Mouse (Mus musculus) midbrain, embryonic 16.5 days (tissue): ENCODE data around the gene Arsg. TPM values are rescaled to one million over a fixed set of nuclear protein-coding genes. Genes with fewer than 3 reads are reported as not detected.

Source experiments
- ATAC-seq: fragments of 200-750 bp; cut with Nextera tagmentation; 2 replicates; pipeline ENCODE4 v1.8.0; 2017; ENCODE audit warnings: moderate TSS enrichment
- H3K27ac ChIP-seq: fragments of 300-500 bp; sonication (generic); 2 replicates; pipeline ENCODE4 v1.5.1; 2014; ENCODE audit warnings: mild to moderate bottlenecking, low read length, mixed read lengths
- H3K27me3 ChIP-seq: fragments of 300-500 bp; sonication (generic); 2 replicates; pipeline ENCODE4 v1.6.1; 2014; ENCODE audit warnings: low read depth, low read length, mixed read lengths; ENCODE audit not compliant: control insufficient read depth, insufficient read depth
- H3K36me3 ChIP-seq: fragments of 300-500 bp; sonication (generic); 2 replicates; pipeline ENCODE4 v1.6.1; 2014; ENCODE audit warnings: mild to moderate bottlenecking, low read length, moderate library complexity, mixed read lengths; ENCODE audit not compliant: control insufficient read depth, insufficient read depth
- H3K4me1 ChIP-seq: fragments of 300-500 bp; sonication (generic); 2 replicates; pipeline ENCODE4 v1.6.1; 2014; ENCODE audit warnings: mild to moderate bottlenecking, low read length, mixed read lengths; ENCODE audit not compliant: control insufficient read depth, insufficient read depth
- H3K4me2 ChIP-seq: fragments of 300-500 bp; sonication (generic); 2 replicates; pipeline ENCODE4 v1.6.1; 2014; ENCODE audit warnings: mild to moderate bottlenecking, low read length, mixed read lengths
- H3K4me3 ChIP-seq: fragments of 300-500 bp; sonication (generic); 2 replicates; pipeline ENCODE4 v1.5.1; 2014; ENCODE audit warnings: low read depth, mild to moderate bottlenecking, low read length, moderate library complexity, mixed read lengths
- H3K9ac ChIP-seq: fragments of 300-500 bp; sonication (generic); 2 replicates; pipeline ENCODE4 v1.6.1; 2014; ENCODE audit warnings: low read depth, low read length, mixed read lengths
- H3K9me3 ChIP-seq: fragments of 300-500 bp; sonication (generic); replicated peaks from 2 replicates; pipeline ENCODE4 v1.6.1; 2014; ENCODE audit warnings: mild to moderate bottlenecking, low read length, mixed read lengths; ENCODE audit not compliant: control insufficient read depth, poor library complexity, severe bottlenecking
- WGBS: fragments of 180-500 bp; shearing (Covaris S2); extraction: QIAGEN DNeasy Blood & Tissue Kit; methylation state at CpG from one replicate; pipeline ENCODE4 v1.1.7; 2014; 5-methylcytosine and 5-hydroxymethylcytosine counted together
- polyA plus RNA-seq: library from polyadenylated mRNA; unstranded; fragments of >200 nt; fragmentation: Nextera tagmentation; extraction: Ambion mirVana; gene quantifications from 2 replicates; pipeline ENCODE4 v1.2.1, GENCODE M21; 2015

Gene Arsg
- polyA plus RNA-seq, 1 experiment from 2014 or later = 4.2 TPM

- no peak overlapping the region for H3K4me3 ChIP-seq
- H3K9me3 ChIP-seq = no peaks in the 10 kb centered on the region
- no peak for ATAC-seq
- H3K27ac ChIP-seq = no peak overlapping the region
- H3K36me3 ChIP-seq = no peaks in the 10 kb centered on the region
- no peaks in the 10 kb centered on the region for H3K4me1 ChIP-seq
- H3K4me2 ChIP-seq = no peak overlapping the region
- no peaks in the 10 kb centered on the region for H3K27me3 ChIP-seq
- no peak overlapping the region for H3K9ac ChIP-seq
- WGBS = 89% methylated on average over 11 of the region's 11 CpGs
These were observed 44.2 kb downstream of the Arsg start for GRCm38 (mm10) chr11:109517330-109517729.

- H3K36me3 ChIP-seq = no peaks in the 10 kb centered on the region
- H3K4me2 ChIP-seq = no peak overlapping the region
- no peak overlapping the region for H3K27ac ChIP-seq
- no peaks in the 10 kb centered on the region for H3K27me3 ChIP-seq
- H3K4me1 ChIP-seq = no peaks in the 10 kb centered on the region
- H3K4me3 ChIP-seq = no peak overlapping the region
- H3K9me3 ChIP-seq = no peaks in the 10 kb centered on the region
- 88% methylated on average over 3 of the region's 3 CpGs for WGBS
- no peak for ATAC-seq
- H3K9ac ChIP-seq = no peak overlapping the region
These were observed 44.6 kb downstream of the Arsg start for GRCm38 (mm10) chr11:109517816-109518215.

- Histone ChIP-seq H3K27me3 (no peaks in the 10 kb centered on the region), H3K4me3 (no peak overlapping the region), H3K36me3 (no peaks in the 10 kb centered on the region), H3K4me1 (no peaks in the 10 kb centered on the region), H3K9ac (no peak overlapping the region), H3K4me2 (no peak overlapping the region), H3K27ac (no peak overlapping the region), H3K9me3 (no peaks in the 10 kb centered on the region)
- ATAC-seq = no peak
- WGBS = 39% methylated on average over 7 of the region's 7 CpGs
These were observed 47.8 kb downstream of the Arsg start for GRCm38 (mm10) chr11:109520958-109521357.

DNA sequence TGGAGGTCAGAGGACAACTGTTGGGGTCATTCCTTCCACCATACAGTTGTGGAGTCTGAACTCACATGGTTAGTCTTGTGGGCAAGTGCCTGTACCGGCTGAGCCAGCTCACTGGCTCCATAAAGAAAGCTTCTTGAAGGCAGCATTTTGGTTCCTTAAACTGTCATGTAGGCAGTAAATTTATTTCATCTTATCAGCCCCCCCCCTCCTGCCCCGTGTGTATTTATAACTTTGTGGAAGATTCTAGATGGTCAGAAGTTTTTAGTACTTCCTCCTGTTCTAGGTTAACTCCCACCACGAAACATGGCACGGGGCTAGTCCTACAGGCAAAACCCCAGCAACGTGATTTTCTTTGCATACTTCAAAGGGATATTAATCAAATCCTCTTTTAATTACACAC, 51.7 kb downstream of the Arsg start:
- no peaks in the 10 kb centered on the region for H3K36me3 ChIP-seq
- H3K9me3 ChIP-seq = no peaks in the 10 kb centered on the region
- no peak for ATAC-seq
- no peak overlapping the region for H3K4me3 ChIP-seq
- 89% methylated on average over 5 of the region's 5 CpGs for WGBS
- H3K27me3 ChIP-seq = no peaks in the 10 kb centered on the region
- H3K4me1 ChIP-seq = no peaks in the 10 kb centered on the region
- H3K4me2 ChIP-seq = no peak overlapping the region
- no peak overlapping the region for H3K9ac ChIP-seq
- H3K27ac ChIP-seq = no peak overlapping the region

- Histone ChIP-seq H3K27ac (no peak overlapping the region), H3K27me3 (no peaks in the 10 kb centered on the region), H3K4me1 (no peaks in the 10 kb centered on the region), H3K4me2 (no peak overlapping the region), H3K9me3 (no peaks in the 10 kb centered on the region), H3K4me3 (no peak overlapping the region), H3K36me3 (no peaks in the 10 kb centered on the region), H3K9ac (no peak overlapping the region)
- WGBS = 93% methylated on average over 4 of the region's 4 CpGs
- ATAC-seq = no peak
These were observed 52.4 kb downstream of the Arsg start for GRCm38 (mm10) chr11:109525571-109525970.

- 84% methylated on average over 4 of the region's 4 CpGs for WGBS
- ATAC-seq = no peak
- H3K4me1 ChIP-seq = no peaks in the 10 kb centered on the region
These were observed 56.9 kb downstream of the Arsg start for GRCm38 (mm10) chr11:109530030-109530429.

GRCm38 (mm10) chr11:109535966-109536365, 62.8 kb downstream of the Arsg start:
- Histone ChIP-seq H3K27ac (no peak overlapping the region), H3K4me2 (no peak overlapping the region), H3K4me1 (no peaks in the 10 kb centered on the region; the same call in 1 of the 2 replicates), H3K27me3 (no peaks in the 10 kb centered on the region), H3K9ac (no peak overlapping the region), H3K4me3 (no peak overlapping the region), H3K36me3 (no peaks in the 10 kb centered on the region), H3K9me3 (no peaks in the 10 kb centered on the region)
- WGBS = 86% methylated on average over 6 of the region's 6 CpGs
- ATAC-seq = no peak

More at GRCm38 (mm10) chr11:109530030-109530429, 56.9 kb downstream of the Arsg start:
- H3K4me3 ChIP-seq = no peak overlapping the region
- H3K27me3 ChIP-seq = no peaks in the 10 kb centered on the region
- H3K4me2 ChIP-seq = no peak overlapping the region
- H3K9ac ChIP-seq = no peak overlapping the region
- H3K9me3 ChIP-seq = no peaks in the 10 kb centered on the region
- no peak overlapping the region for H3K27ac ChIP-seq
- H3K36me3 ChIP-seq = no peaks in the 10 kb centered on the region

GRCm38 (mm10) chr11:109536939-109537338, 63.8 kb downstream of the Arsg start:
- Histone ChIP-seq H3K27me3 (no peaks in the 10 kb centered on the region), H3K4me3 (no peak overlapping the region), H3K36me3 (no peaks in the 10 kb centered on the region), H3K27ac (no peak overlapping the region), H3K4me1 (no peaks in the 10 kb centered on the region; the same call in 1 of the 2 replicates), H3K9ac (no peak overlapping the region), H3K4me2 (no peak overlapping the region), H3K9me3 (no peaks in the 10 kb centered on the region)
- WGBS = 83% methylated on average over 5 of the region's 5 CpGs
- ATAC-seq = no peak

DNA sequence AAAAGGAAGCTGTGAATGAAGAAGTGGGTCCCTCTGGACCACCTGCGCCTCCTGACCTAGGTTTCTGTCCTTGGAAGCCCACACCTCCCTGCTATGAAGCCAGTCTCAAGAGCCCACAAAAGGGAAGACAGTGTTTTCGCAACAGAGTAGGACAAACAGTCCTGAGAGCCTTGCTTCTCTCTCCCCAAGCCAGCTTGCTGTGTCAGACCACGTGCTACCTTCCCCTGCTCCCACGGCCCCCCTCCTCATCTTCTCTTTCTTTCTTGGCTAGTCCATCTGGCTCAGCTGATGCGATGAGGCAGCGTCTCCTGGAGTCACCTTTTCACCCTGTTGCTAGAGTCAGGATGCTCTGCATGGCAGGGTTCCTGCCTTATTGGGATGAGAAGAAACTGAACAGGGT, 66.1 kb downstream of the Arsg start:
- Histone ChIP-seq H3K27ac (no peak overlapping the region), H3K9me3 (no peaks in the 10 kb centered on the region), H3K4me3 (no peak overlapping the region), H3K4me2 (no peak overlapping the region), H3K27me3 (no peaks in the 10 kb centered on the region), H3K36me3 (no peaks in the 10 kb centered on the region), H3K9ac (no peak overlapping the region), H3K4me1 (no peaks in the 10 kb centered on the region; the same call in 1 of the 2 replicates)
- 39% methylated on average over 6 of the region's 6 CpGs for WGBS
- no peak for ATAC-seq
